Mouse (Mus musculus) spleen, adult 2 months (tissue): ENCODE data around the gene Kat2a.

Experiments
- CTCF ChIP-seq: fragments of 200-500 bp; IDR thresholded peaks from 2 replicates; pipeline ENCODE4 v1.5.1; 2011; ENCODE audit warnings: mild to moderate bottlenecking, inconsistent platforms; ENCODE audit not compliant: insufficient read depth, insufficient read length, insufficient replicate concordance; ENCODE audit errors: extremely low read depth
- POLR2A ChIP-seq: fragments of 200-500 bp; IDR thresholded peaks from 2 replicates; pipeline ENCODE4 v1.6.1; 2011; ENCODE audit warnings: low read depth, low read length, inconsistent platforms

GRCm38 (mm10) chr11:100748620-100749019 is 36.4 kb upstream of the Kat2a start:
- no peak for TF ChIP-seq CTCF
- no peak for TF ChIP-seq POLR2A
